Mouse (Mus musculus): ENCODE measurements around the gene Pla2g5. TPM values are rescaled to one million over a fixed set of nuclear protein-coding genes. Genes with fewer than 3 reads are reported as not detected.

Gene Pla2g5
- polyA plus RNA-seq, 1 experiment from 2014 or later: 0.38 TPM

GRCm38 (mm10) chr4:138754432-138754831, 108.8 kb downstream of the Pla2g5 start:
- no peaks in the 10 kb centered on the region for H3K9me3 ChIP-seq (ENCODE audit: control insufficient read depth, low read length)
- H3K4me3 ChIP-seq (ENCODE audit: low read length): no peak overlapping the region
- H3K36me3 ChIP-seq (ENCODE audit: control insufficient read depth, insufficient read depth, low read length): no peaks in the 10 kb centered on the region
- no peaks in the 10 kb centered on the region; the same call in 1 of the 2 replicates for H3K27me3 ChIP-seq (replicated peaks; ENCODE audit: control insufficient read depth, insufficient read depth, low read length)
- H3K27ac ChIP-seq (ENCODE audit: low read depth, low read length): no peak overlapping the region
- WGBS: 87% methylated on average over 9 of the region's 9 CpGs
- no peak overlapping the region for H3K9ac ChIP-seq (ENCODE audit: low read depth, low read length)
- no peak overlapping the region for H3K4me2 ChIP-seq (ENCODE audit: low read length)
- no peaks in the 10 kb centered on the region for H3K4me1 ChIP-seq (ENCODE audit: control insufficient read depth, insufficient read depth, low read depth, low read length)
- ATAC-seq: no peak

GRCm38 (mm10) chr4:138753608-138754007, 109.7 kb downstream of the Pla2g5 start:
- H3K4me2 ChIP-seq (ENCODE audit: low read length): no peak overlapping the region

GRCm38 (mm10) chr4:138752603-138753002, 110.7 kb downstream of the Pla2g5 start:
- no peaks in the 10 kb centered on the region; the same call in 1 of the 2 replicates for H3K27me3 ChIP-seq (replicated peaks; ENCODE audit: control insufficient read depth, insufficient read depth, low read length)
- no peak overlapping the region for H3K27ac ChIP-seq (ENCODE audit: low read depth, low read length)
- WGBS: 89% methylated on average over 6 of the region's 6 CpGs
- ATAC-seq: no peak
- H3K4me1 ChIP-seq (ENCODE audit: control insufficient read depth, insufficient read depth, low read depth, low read length): peaks cover 5% of the 10 kb centered on the region; the same call in 1 of the 2 replicates
- H3K9me3 ChIP-seq (ENCODE audit: control insufficient read depth, low read length): no peaks in the 10 kb centered on the region
- no peaks in the 10 kb centered on the region for H3K36me3 ChIP-seq (ENCODE audit: control insufficient read depth, insufficient read depth, low read length)
- H3K9ac ChIP-seq (ENCODE audit: low read depth, low read length): no peak overlapping the region
- no peak overlapping the region for H3K4me2 ChIP-seq (ENCODE audit: low read length)
- H3K4me3 ChIP-seq (ENCODE audit: low read length): no peak overlapping the region

More at GRCm38 (mm10) chr4:138753608-138754007, 109.7 kb downstream of the Pla2g5 start:
- Histone ChIP-seq H3K36me3 (ENCODE audit: control insufficient read depth, insufficient read depth, low read length) (no peaks in the 10 kb centered on the region), H3K4me3 (ENCODE audit: low read length) (no peak overlapping the region), H3K27me3 (replicated peaks; ENCODE audit: control insufficient read depth, insufficient read depth, low read length) (no peaks in the 10 kb centered on the region; the same call in 1 of the 2 replicates), H3K27ac (ENCODE audit: low read depth, low read length) (no peak overlapping the region), H3K9me3 (ENCODE audit: control insufficient read depth, low read length) (no peaks in the 10 kb centered on the region), H3K4me1 (ENCODE audit: control insufficient read depth, insufficient read depth, low read depth, low read length) (no peaks in the 10 kb centered on the region), H3K9ac (ENCODE audit: low read depth, low read length) (no peak overlapping the region)
- no peak for ATAC-seq
- WGBS: 85% methylated on average over 3 of the region's 3 CpGs

Other genes starting within 250 kb of the Pla2g5 start
- 2.8 TPM in 2 replicates for gene Vwa5b1, start 227.6 kb downstream of the Pla2g5 start, polyA plus RNA-seq (2015; fragmentation: Nextera tagmentation; extraction: Ambion mirVana)
- gene Pla2g2c, start 138.7 kb downstream of the Pla2g5 start, polyA plus RNA-seq (2015; fragmentation: Nextera tagmentation; extraction: Ambion mirVana): 0.35 and 0.36 TPM in 2 replicates
- gene Ubxn10, start 126.3 kb downstream of the Pla2g5 start, polyA plus RNA-seq (2015; fragmentation: Nextera tagmentation; extraction: Ambion mirVana): 4.5 and 5.2 TPM in 2 replicates
- 0.06 TPM in 1 of 2 replicates, not detected in the other for gene Pla2g2f, start 105.9 kb downstream of the Pla2g5 start, polyA plus RNA-seq (2015; fragmentation: Nextera tagmentation; extraction: Ambion mirVana)
- gene Pla2g2d, start 87.7 kb downstream of the Pla2g5 start, polyA plus RNA-seq (2015; fragmentation: Nextera tagmentation; extraction: Ambion mirVana): 0.61 and 0.76 TPM in 2 replicates
- gene Gm13030, start 10.5 kb upstream of the Pla2g5 start, polyA plus RNA-seq (2015; fragmentation: Nextera tagmentation; extraction: Ambion mirVana): not detected in 2 replicates
- gene Pla2g2e, start 14.5 kb upstream of the Pla2g5 start, polyA plus RNA-seq (2015; fragmentation: Nextera tagmentation; extraction: Ambion mirVana): not detected in 2 replicates
- gene Otud3, start 50.5 kb upstream of the Pla2g5 start, polyA plus RNA-seq (2015; fragmentation: Nextera tagmentation; extraction: Ambion mirVana): 2.4 and 3.1 TPM in 2 replicates
- gene Rnf186, start 103.6 kb upstream of the Pla2g5 start, polyA plus RNA-seq (2015; fragmentation: Nextera tagmentation; extraction: Ambion mirVana): not detected in 2 replicates
- gene Tmco4, start 109.4 kb upstream of the Pla2g5 start, polyA plus RNA-seq (2015; fragmentation: Nextera tagmentation; extraction: Ambion mirVana): 1.3 and 1.8 TPM in 2 replicates
- 0.64 and 0.66 TPM in 2 replicates for gene Htr6, start 212.1 kb upstream of the Pla2g5 start, polyA plus RNA-seq (2015; fragmentation: Nextera tagmentation; extraction: Ambion mirVana)
- 43.7 and 57.7 TPM in 2 replicates for gene Nbl1, start 229.5 kb upstream of the Pla2g5 start, polyA plus RNA-seq (2015; fragmentation: Nextera tagmentation; extraction: Ambion mirVana)